In the genomic region with DNA sequence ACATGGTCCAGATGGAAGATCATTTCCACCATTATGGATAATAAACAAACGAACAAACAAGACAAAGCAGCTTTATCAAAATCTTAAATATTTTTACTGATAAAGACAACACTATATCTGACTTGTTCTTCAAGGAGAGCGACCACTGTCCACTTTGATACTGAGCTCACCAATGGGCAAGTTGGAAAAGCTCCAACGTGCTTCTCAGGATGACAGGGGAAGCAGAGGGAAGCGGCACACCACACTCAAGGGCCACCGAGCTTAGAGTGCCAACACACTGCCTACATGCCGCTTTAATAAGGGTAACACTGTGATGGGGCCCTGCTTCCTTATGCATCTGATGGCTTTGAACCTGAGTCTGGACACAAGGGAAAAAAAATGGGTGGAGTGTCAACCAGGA, we compare ENCODE assay signal across 21 mouse cellular contexts.
DNase-seq lines count a peak whose midpoint lies in the region; ATAC-seq lines count a peak whose summit lies in the region.
"Had no signal": no experiment of that assay in that cellular context is flagged by ENCODE, and none has a peak within 500 bp of the region (broad histone marks: within the 10 kb centered on the region; RNA-seq: fewer than 3 reads in every experiment).

No protein-coding gene starts in this region.

- no peak overlapping the region for H3K9ac ChIP-seq in forebrain, embryonic 15.5 days (replicated peaks)
- H3K9ac ChIP-seq in midbrain, embryonic 15.5 days, result no peak overlapping the region

- DNase-seq in cerebellum, postnatal 10 days, result peak; percentile 52 to 56
- DNase-seq in cerebellum, adult 11-12 months, result no peak
- no peak for DNase-seq in forebrain, embryonic 10.5 days (ENCODE audit: extremely low spot score, low spot score)
- DNase-seq in midbrain, embryonic 10.5 days (ENCODE audit: low spot score), result no peak
- DNase-seq: adrenal gland, adult 2 months; adrenal gland, adult 8-10 months; adrenal gland, postnatal 10 days; adrenal gland, postnatal 14 days; adrenal gland, postnatal 25 days; adrenal gland, postnatal 36 days; B cell, adult 2 months; cerebellum, adult 11 months; cerebellum, adult 18-20 months; cerebellum, adult 2 months had no signal

- H3K4me2 ChIP-seq in forebrain, embryonic 15.5 days (replicated peaks), result no peak overlapping the region
- no peak overlapping the region for H3K4me2 ChIP-seq in midbrain, embryonic 15.5 days

- H3K4me1 ChIP-seq in forebrain, embryonic 15.5 days, result peaks cover 39% of the 10 kb centered on the region
- peaks cover 51% of the 10 kb centered on the region for H3K4me1 ChIP-seq in forebrain, embryonic 10.5 days
- peaks cover 64% of the 10 kb centered on the region for H3K4me1 ChIP-seq in midbrain, embryonic 10.5 days
- H3K4me1 ChIP-seq in midbrain, embryonic 15.5 days, result peaks cover 24% of the 10 kb centered on the region

- H3K27ac ChIP-seq in forebrain, embryonic 15.5 days (replicated peaks), result no peak overlapping the region
- H3K27ac ChIP-seq in forebrain, embryonic 10.5 days, result no peak overlapping the region
- H3K27ac ChIP-seq in midbrain, embryonic 10.5 days (replicated peaks), result peak overlapping the region; percentile 25; the same call in 1 of the 2 replicates
- H3K27ac ChIP-seq in midbrain, embryonic 15.5 days, result no peak overlapping the region

- WGBS in forebrain, embryonic 15.5 days, result 75% methylated on average over 6 of the region's 6 CpGs
- 89% methylated on average over 6 of the region's 6 CpGs for WGBS in forebrain, embryonic 10.5 days
- 91% methylated on average over 6 of the region's 6 CpGs for WGBS in midbrain, embryonic 10.5 days
- 87% methylated on average over 6 of the region's 6 CpGs for WGBS in midbrain, embryonic 15.5 days

- no peaks in the 10 kb centered on the region for H3K9me3 ChIP-seq in forebrain, embryonic 15.5 days
- H3K9me3 ChIP-seq in forebrain, embryonic 10.5 days, result no peaks in the 10 kb centered on the region
- no peaks in the 10 kb centered on the region for H3K9me3 ChIP-seq in midbrain, embryonic 10.5 days (replicated peaks)
- H3K9me3 ChIP-seq in midbrain, embryonic 15.5 days, result no peaks in the 10 kb centered on the region

- no peaks in the 10 kb centered on the region for H3K27me3 ChIP-seq in forebrain, embryonic 15.5 days
- peaks cover 36% of the 10 kb centered on the region for H3K27me3 ChIP-seq in forebrain, embryonic 10.5 days (ENCODE audit: poor library complexity, severe bottlenecking)
- 0 out of 2 replicates have a peak, but pooled peaks cover 7% of the 10 kb centered on the region for H3K27me3 ChIP-seq in midbrain, embryonic 10.5 days (ENCODE audit: low read depth, poor library complexity, severe bottlenecking)
- H3K27me3 ChIP-seq in midbrain, embryonic 15.5 days (replicated peaks), result no peaks in the 10 kb centered on the region
- H3K27me3 ChIP-seq: CH12.LX, Patski had no signal

- H3K4me3 ChIP-seq in forebrain, embryonic 15.5 days, result no peak overlapping the region
- no peak overlapping the region for H3K4me3 ChIP-seq in forebrain, embryonic 10.5 days
- no peak overlapping the region for H3K4me3 ChIP-seq in midbrain, embryonic 10.5 days
- no peak overlapping the region for H3K4me3 ChIP-seq in midbrain, embryonic 15.5 days

- peak; percentile 5; the same call in 1 of the 2 replicates for ATAC-seq in forebrain, embryonic 15.5 days (replicated peaks)
- no peak for ATAC-seq in midbrain, embryonic 15.5 days (replicated peaks)
- ATAC-seq: activated CD4-positive, CD25-positive, alpha-beta regulatory T cell, adult 4 months; CD4-positive, CD25-positive, alpha-beta regulatory T cell, adult 4 months; Patski had no signal

- H3K36me3 ChIP-seq in forebrain, embryonic 15.5 days, result no peaks in the 10 kb centered on the region
- H3K36me3 ChIP-seq in forebrain, embryonic 10.5 days (replicated peaks), result no peaks in the 10 kb centered on the region; the same call in 1 of the 2 replicates
- H3K36me3 ChIP-seq in midbrain, embryonic 10.5 days, result 0 out of 2 replicates have a peak, but pooled peaks cover 4% of the 10 kb centered on the region
- H3K36me3 ChIP-seq in midbrain, embryonic 15.5 days (replicated peaks), result no peaks in the 10 kb centered on the region
- H3K36me3 ChIP-seq: G1E had no signal

Comparison
In these comparisons a context has a peak if more than half of its experiments do, and no peak if none do; other contexts are left out.
1. DNase-seq: peak in cerebellum, postnatal 10 days (2 of 2); none in cerebellum, adult 11-12 months (single experiment), forebrain, embryonic 10.5 days (single experiment) and midbrain, embryonic 10.5 days (single experiment).